Mouse (Mus musculus) megakaryocyte-erythroid progenitor cell, adult 5-6 weeks (primary cell): Measurements from ENCODE around the gene Mapk10. TPM values are rescaled to one million over a fixed set of nuclear protein-coding genes. Genes with fewer than 3 reads are reported as not detected.

Experiments used
- ATAC-seq: replicated peaks from 2 replicates; pipeline ENCODE4 v1.8.0; 2016; ENCODE audit warnings: mild to moderate bottlenecking, inconsistent platforms; ENCODE audit not compliant: severe bottlenecking, poor library complexity, low FRiP score, low TSS enrichment
- total RNA-seq, 2 experiments: library from RNA; stranded (forward) in 1 of 2; stranded (reverse) in 1 of 2; fragments of 200-1000, 215-1000 nt in 1 of 2; fragments of >200 nt in 1 of 2; fragmentation: Nextera tagmentation in 1 of 2; gene quantifications; 2 replicates each; pipeline ENCODE4 v1.2.3; 2014 to 2017

Gene Mapk10
- total RNA-seq, 2 experiments from 2014 or later, result not detected

GRCm38 (mm10) chr5:103171207-103171606 is 39.9 kb downstream of the Mapk10 start:
- no peak for ATAC-seq

DNA sequence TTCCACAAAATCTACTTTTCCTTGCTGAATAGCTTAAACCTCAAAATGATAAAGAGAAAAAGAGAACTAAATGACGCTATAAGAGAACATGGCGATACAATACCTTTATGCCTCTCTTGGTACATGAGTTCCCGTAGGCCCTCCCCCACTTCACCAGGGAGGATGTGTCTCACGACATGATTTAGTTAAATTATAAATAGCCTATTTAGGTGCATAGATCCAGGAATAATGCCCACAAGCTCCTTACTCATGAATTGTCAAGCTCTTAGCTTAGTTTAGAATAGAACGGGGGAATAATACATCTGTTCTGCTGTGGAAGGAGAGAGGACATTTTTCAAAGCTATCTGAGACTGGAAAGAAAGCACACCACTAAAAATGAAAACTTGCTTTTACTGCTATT is 43.8 kb downstream of the Mapk10 start:
- no peak for ATAC-seq

GRCm38 (mm10) chr5:103166755-103167154 is 44.4 kb downstream of the Mapk10 start:
- no peak for ATAC-seq

GRCm38 (mm10) chr5:103164022-103164421 is 47.1 kb downstream of the Mapk10 start:
- no peak for ATAC-seq

- no peak for ATAC-seq
Observed at GRCm38 (mm10) chr5:103161574-103161973, 49.6 kb downstream of the Mapk10 start.

GRCm38 (mm10) chr5:103161196-103161540 is 50.0 kb downstream of the Mapk10 start:
- ATAC-seq, result no peak

DNA sequence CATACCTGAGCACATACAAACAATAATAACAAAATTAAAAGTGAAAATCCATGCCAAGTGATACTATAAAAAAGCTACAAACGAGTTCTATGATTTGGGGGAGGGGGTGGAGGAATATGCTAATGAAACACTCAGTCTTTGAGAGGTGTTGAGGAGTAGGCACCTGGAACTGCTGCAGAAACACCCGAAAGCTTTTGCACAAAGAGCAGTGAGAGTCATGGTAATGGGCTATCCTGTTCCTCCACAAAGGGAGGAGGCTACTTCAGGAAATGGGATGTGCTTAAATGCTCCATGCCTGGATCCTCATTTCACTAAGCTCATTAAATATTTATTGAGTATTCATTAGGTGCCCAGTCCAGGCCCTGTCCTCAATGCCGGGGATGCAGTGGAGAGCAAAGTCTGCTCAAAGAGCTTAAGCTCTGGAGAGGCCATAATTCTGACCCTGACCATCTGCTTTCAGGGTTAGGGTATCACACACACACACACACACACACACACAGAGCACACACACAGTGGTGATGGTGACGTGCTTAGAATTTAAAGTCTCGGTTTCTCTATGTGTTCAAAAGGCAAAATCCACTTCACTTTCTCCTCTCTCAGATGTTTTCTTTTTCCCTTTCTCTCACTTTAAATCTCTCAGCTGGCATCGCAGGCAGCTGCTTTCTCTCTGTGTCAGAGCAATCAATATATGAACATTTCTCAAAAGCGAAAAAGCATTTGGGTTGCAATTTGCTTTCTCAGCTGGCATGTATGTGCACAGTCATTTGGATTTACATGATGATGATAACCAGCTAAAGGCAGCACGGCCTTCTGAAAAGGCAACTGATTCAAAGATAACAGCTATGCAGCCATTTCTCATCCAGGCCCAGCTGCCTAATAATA is 50.6 kb downstream of the Mapk10 start:
- no peak for ATAC-seq

- ATAC-seq, result no peak
Observed at GRCm38 (mm10) chr5:103140935-103141334, 70.2 kb downstream of the Mapk10 start.

DNA sequence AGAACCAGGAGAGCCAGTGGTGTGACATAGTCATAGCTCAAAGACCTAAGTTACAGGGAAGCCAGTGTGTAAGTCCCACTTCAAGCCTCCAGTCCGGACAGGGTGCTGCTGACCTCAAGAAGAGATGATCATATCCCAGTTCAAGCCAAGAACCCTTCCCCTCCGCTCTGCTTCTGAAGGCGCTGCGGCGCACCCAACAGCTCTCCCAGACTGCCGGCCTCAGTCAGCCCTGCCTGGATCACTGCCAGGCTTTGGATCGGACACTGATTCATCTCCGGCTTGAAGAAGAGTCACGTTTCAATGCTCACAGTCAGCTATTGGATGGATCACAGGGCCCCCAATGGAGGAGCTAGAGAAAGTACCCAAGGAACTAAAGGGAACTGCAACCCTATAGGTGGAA is 76.3 kb downstream of the Mapk10 start:
- no peak for ATAC-seq

DNA sequence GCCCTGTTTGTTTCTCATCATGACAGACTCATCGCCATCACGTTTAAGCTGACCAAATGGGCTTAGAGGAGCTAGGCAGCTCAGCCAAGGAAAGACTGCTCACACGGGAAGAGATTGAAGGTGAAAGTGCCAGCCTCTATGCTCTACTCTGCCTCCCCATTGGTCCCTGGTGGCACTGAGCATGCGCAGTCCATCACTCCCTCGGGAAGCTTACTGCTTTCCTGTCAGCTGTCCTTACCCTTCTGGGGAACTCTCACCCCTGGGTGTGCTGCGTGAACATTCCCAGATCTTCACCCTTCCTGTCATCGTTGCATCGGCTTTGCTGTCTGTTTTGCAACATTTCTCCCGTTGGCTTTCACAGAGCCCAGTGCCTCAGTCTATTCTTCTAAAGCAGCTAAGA is 77.5 kb downstream of the Mapk10 start:
- ATAC-seq, result no peak

DNA sequence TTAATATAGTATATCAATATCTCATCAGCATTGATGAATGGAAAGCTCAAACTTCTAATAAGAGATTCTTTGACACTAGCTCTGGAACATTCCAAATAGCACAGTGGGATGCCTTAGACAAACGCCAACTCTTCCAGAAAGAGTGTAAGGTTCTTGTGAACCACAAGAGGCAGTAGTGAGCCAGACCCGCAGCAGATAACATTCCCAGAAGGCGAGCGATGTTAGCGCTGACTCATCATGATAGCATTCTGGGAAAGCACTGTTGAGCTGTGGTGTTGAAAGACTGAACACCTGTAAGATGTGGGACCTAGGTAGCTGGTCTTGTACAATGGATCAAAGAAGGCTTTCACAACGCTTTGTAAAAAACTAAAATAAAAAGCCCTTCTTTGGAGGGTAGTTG is 78.3 kb downstream of the Mapk10 start:
- ATAC-seq, result no peak

DNA sequence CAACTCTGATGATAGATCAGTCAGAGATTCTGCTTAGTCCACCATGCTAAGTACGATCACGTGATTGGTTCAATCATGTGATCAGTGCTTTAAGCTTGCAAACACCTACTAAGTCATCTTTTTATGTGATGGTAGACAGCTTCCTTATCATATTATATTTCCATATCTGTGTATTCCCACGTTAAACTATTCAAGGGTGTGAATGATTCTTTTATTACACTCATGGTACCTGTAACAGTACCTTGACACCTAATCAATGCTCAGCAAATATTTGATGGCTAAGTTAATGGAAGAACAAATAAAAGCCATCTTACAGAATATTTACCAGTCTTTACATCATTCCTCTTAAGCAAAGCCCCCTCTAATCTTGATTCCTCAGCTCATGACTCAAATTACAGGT is 91.5 kb downstream of the Mapk10 start:
- ATAC-seq, result no peak

GRCm38 (mm10) chr5:103115571-103115970 is 95.6 kb downstream of the Mapk10 start:
- no peak for ATAC-seq

GRCm38 (mm10) chr5:103112471-103112870 is 98.7 kb downstream of the Mapk10 start:
- no peak for ATAC-seq

- no peak for ATAC-seq
Observed at GRCm38 (mm10) chr5:103109409-103109808, 101.7 kb downstream of the Mapk10 start.

- ATAC-seq, result no peak
Observed at GRCm38 (mm10) chr5:103105441-103106414, 105.4 kb downstream of the Mapk10 start.

- no peak for ATAC-seq
Observed at GRCm38 (mm10) chr5:103104082-103104481, 107.1 kb downstream of the Mapk10 start.

- no peak for ATAC-seq
Observed at GRCm38 (mm10) chr5:103102876-103103393, 108.2 kb downstream of the Mapk10 start.

DNA sequence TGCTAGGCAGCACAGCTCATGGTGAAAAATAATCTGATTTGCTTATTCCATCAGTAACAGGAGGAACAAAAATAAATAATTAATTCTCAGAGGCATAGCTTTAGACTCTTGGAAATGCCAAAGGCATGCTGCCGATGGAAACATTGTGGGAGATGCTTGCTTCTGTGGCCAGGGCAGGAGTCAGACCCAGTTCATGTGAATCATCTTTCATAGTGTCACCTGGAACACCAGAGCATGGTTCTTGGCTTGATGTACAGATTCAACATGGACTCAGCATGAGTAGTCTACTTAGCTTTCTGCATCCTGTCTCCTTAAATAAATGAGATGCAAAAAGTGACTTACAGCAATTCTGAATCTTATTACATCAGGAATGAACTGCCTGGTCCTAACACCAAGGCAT is 109.0 kb downstream of the Mapk10 start:
- ATAC-seq, result no peak

GRCm38 (mm10) chr5:103094166-103094565 is 117.0 kb downstream of the Mapk10 start:
- no peak for ATAC-seq
